Mouse (Mus musculus) A20 (cell line): Measurements from ENCODE around the gene Senp8.
"Not testable (repeated sequence)": the region's sequence is repeated elsewhere in the genome, so short reads cannot be mapped to it uniquely, and the experiment has no call there.

Experiments
- DNase-seq: peaks from one replicate; pipeline ENCODE4 v3.0.0-alpha.2; 2011; ENCODE audit warnings: low read depth, low spot score

Senp8 gene

DNA sequence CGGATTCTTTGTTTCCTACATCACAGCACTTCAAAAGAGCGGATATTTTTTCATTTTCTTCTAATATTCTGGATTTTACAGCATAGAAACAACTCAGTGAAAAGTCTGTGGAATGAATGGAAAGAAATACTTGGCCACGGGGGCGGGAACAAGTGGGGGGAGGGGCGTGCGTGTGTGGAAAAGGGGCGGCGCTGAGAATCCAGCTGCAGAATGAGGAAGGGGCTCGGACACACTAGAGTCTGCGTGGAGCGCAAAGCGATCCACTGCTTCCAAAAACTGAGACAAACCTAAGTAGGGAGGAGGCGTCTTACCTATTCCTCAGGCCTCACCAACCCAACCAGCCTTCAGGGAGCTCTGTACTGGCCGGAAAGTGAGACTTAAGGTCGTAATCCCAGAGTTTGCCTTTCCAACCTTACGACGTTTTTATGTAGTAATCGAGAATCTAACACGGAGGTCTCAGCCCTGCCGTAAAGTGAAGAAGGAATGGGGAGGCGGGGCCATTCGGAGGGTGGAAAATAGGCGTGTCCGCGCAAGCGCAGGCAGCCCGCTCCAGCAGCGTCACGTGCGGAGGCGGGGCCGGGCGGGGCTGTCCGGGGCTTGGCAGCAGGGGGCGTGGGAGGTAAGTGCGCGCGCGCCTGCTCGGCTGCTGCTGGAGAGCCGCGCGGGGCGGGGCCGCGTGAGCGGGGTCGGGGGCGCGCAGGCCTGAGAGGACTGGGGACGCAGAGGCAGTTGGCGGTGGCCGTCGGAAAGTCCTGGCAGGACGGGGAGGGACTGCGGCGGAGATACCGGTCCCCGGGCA is at the start of gene Senp8, which contains the start of gene Myo9a:
Gene Senp8, minus strand, starts transcription at position 444 of the 799 bp plus-strand sequence.
Gene Myo9a, plus strand, starts transcription at position 630 of the 799 bp plus-strand sequence.
- peak; percentile 99 for DNase-seq

DNA sequence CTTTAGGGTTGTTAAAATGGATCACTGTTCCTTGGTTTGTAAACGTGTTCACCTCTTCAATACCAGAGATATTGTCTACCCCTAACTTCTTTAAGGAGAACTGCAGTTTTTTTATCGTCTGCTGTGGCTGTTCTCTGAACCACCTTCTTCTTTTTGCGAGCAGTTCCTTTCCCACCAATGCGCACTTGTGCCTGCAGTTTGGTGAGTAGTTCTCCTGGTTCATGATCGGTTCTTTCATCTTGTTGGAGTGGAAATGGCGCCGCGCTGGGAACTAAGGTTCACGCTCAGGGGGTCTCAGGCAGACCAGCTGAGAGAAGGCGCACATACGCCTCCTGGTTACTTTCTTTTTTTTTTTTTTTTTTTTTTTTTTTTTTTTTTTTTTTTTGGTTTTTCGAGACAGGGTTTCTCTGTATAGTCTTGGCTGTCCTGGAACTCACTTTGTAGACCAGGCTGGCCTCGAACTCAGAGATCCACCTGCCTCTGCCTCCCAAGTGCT is 16.5 kb upstream of the Senp8 start:
- not testable (repeated sequence) for DNase-seq

GRCm38 (mm10) chr9:59760515-59760914 is 10.0 kb upstream of the Senp8 start:
- peak; percentile 46 for DNase-seq

GRCm38 (mm10) chr9:59757016-59757415 is 6.5 kb upstream of the Senp8 start:
- not testable (repeated sequence) for DNase-seq

- no peak for DNase-seq
Observed at GRCm38 (mm10) chr9:59755199-59755598, 4.7 kb upstream of the Senp8 start.

DNA sequence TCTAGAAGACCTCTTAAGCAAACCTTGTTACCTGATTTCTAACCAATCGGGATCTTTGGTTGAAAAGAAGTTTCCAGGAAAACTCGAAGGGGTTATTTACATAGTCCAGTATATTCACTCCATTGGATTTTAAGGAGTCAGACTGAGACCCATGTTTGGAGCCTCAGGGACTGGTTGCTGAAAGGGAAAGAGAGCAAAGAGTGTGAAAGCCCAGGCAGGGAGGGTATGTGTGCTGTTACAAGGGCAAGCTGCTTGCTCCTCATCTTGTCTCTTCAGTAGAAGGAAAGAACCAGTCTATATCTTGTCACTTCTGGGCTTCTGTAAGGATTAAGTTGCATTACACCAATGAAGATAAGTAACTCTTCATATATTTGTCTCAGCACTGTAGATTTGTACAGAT is 1.5 kb upstream of the Senp8 start:
- DNase-seq = peak; percentile 36

GRCm38 (mm10) chr9:59751066-59751581 is 614 bp upstream of the Senp8 start:
- DNase-seq = peak; percentile 95

DNA sequence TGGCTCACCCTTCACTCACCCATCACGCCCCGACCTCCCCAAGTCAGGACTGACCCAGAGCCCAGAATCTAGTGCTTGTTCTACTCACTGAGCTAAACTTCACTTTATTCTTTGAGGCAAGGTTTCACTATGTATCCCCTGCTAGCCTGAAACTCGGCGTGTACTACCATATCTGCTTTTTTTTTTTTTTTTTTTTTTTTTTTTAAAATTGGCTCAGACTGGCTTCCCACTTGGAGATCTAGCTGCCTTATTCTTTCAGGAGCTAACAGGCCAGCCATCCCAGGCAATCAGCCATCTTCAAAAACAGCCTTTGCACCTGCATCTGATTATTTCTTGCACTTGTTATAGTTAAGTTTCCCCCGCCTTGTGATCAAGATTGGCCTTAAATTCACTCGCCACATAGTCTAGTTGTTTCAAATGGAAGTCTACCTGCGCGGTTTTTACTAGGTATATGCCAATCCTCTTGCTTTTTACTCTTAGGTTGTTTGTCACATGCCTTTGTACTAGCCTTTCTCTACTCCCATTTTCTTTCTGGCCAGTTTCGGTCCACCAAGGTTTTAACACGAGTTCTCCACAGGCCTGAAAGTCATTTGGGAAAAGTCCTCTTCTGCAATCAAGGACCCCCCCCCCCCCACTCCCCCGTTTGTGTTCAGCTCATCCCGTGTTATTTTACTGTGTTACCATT is 787 bp downstream of the Senp8 start:
- DNase-seq = peak; percentile 40

- DNase-seq = no peak
Observed at GRCm38 (mm10) chr9:59748969-59749368, 1.5 kb downstream of the Senp8 start.

DNA sequence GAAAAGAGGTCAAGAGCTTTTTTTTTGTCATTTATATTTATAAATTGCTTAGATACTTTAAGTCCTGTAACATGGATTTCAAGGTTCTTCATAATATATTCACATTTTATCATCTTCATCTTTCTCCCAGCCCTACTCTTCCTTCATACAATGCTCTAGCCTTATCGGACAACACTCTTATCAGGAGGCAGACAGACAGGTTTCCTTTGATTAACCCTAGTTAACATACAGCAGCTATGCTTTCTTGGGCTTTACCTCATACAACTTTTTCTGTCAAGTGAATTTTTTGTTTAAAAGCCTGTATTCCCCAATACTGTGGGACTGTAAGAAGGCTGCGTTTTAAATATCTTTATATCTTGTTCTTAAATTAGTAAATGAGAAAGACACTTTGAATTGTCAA is 2.1 kb downstream of the Senp8 start:
- DNase-seq = no peak

GRCm38 (mm10) chr9:59743903-59744302 is 6.6 kb downstream of the Senp8 start:
- DNase-seq = no peak

GRCm38 (mm10) chr9:59740593-59740992 is 9.9 kb downstream of the Senp8 start:
- DNase-seq = no peak

GRCm38 (mm10) chr9:59735394-59735793 is 15.1 kb downstream of the Senp8 start:
- DNase-seq = no peak

GRCm38 (mm10) chr9:59733075-59733474 is 17.4 kb downstream of the Senp8 start:
- DNase-seq = no peak

GRCm38 (mm10) chr9:59731136-59731535 is 19.4 kb downstream of the Senp8 start:
- DNase-seq = no peak

GRCm38 (mm10) chr9:59727569-59728286 is 22.8 kb downstream of the Senp8 start:
- no peak for DNase-seq

DNA sequence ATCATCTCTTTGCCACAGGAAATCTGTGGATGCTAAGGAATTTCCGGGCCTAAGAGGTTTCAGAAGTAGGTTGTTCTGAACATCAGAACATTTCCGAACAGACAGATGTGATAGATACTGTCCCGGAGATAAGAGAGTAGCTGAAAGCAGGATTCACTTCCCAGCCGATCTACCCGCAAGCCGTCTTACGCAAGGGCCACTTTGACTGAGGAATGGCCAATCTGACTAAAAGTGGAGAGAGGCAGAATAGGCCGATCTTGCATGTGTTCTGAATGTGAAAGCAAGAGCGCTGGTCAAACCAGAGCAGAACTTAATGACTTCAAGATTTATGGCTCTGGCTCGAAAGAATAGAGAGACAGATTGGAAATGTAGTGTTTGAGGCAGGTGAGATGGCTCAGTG is 25.0 kb downstream of the Senp8 start:
- DNase-seq = no peak

- DNase-seq = no peak
Observed at GRCm38 (mm10) chr9:59723791-59724442, 26.6 kb downstream of the Senp8 start.

- DNase-seq = peak; percentile 74
Observed at GRCm38 (mm10) chr9:59723096-59723657, 27.3 kb downstream of the Senp8 start.

DNA sequence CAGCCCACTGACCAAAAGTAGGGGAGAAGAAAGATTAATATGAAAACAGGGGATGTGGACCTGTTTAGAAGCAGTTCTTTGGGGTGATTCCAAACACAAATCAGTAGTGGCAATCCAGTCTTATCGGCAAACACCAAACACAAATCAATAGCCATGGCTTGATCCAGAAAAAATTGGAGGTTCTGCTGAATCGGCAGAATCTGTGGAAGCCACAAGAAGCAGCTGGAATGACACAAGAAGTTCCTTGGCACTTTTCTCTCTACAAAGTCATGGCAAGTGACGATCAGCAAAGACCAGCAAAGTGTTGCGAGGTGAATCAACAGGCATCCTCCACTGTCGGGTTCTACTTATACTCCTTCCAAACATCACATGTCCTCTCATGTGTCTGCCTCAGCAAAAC is 29.4 kb downstream of the Senp8 start:
- DNase-seq = no peak

DNA sequence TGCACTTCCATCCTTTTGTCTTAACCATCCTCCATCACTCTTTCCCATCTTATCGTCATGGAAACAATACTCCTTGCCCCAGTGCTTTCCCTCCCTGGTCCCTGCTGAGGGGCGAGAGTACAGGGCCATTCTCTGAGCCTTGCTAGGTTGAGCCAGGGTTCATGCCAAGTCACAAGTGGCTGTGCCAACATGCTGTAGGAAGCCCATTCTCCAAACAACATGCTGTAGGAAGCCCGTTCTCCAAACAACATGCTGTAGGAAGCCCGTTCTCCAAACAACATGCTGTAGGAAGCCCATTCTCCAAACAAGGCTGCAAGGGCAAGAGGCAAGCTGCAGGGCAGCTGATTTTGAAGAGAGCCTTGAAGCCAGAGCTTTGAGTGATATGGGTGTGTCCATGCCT is 32.3 kb downstream of the Senp8 start:
- DNase-seq = no peak
